Mouse (Mus musculus): ENCODE data around the gene Sgsh.

Sgsh gene

GRCm38 (mm10) chr11:119375425-119375824 is 20.1 kb upstream of the Sgsh start:
- DNase-seq: no peak

- peak; percentile 71 to 82 for DNase-seq
These were observed 8.3 kb upstream of the Sgsh start for GRCm38 (mm10) chr11:119363534-119364145.

DNA sequence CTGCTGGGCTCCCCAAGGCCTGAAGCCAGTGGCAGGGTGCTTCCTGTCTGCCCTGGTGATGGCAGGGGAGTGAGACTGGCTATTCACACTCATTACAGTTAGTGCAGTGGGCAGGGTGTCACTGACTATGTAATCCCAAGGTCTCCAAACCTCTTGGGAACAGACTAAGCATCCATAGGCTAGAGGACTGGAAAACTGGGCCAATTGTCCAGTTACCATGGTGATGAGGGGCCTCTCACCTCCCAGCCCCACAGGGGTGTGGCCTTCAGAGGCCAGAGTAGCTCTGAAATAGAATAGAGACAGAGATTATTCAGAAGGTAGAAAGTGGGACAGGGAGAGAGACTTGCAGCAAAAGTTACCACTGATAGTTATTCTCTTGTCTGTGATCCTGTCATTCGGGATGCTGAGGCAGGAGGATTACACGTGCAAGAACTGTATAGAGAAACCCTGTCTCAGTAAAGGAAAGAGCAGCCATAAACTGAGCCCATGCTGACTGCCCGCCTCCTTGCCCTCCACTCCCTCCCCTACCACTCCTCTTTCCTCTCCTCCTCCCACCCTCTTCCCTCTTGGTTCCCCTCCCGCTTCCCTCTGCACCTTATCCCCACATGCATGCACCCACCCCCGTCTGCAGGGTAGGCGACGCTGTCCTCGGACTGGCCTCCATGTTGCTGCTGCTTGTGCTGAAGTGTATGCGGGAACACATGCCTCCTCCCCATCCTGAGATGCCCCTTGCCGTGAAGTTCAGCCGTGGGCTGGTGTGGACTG is 7.6 kb upstream of the Sgsh start:
- DNase-seq: no peak

GRCm38 (mm10) chr11:119359089-119359488 is 3.8 kb upstream of the Sgsh start:
- DNase-seq: no peak

- DNase-seq: peak; percentile 20 to 39
These were observed 416 bp downstream of the Sgsh start for GRCm38 (mm10) chr11:119354798-119355442.

- peak; percentile 34 to 50 for DNase-seq
These were observed 1.4 kb downstream of the Sgsh start for GRCm38 (mm10) chr11:119353946-119354345.

DNA sequence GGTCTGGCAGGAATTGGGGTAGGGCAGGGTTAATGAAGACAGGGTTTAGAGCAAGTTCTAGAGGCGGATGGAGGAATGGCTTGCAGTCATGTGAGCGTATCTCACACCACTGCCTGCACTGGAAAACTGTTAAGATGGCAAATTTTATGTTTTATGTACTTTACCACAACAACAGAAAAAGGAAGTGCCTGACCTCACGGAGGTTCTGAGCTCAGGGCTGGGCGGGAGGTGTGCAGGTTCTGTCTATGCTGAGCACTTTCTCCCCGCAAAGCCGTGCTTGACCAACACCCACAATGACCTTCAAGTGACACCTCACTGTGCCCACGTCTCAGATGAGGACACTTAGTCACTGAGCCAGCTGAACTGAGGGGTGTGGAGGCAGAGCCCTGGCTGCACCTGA is 3.2 kb downstream of the Sgsh start:
- no peak for DNase-seq

- DNase-seq: no peak
These were observed 8.2 kb downstream of the Sgsh start for GRCm38 (mm10) chr11:119347125-119347524.

GRCm38 (mm10) chr11:119344865-119345264 is 10.5 kb downstream of the Sgsh start:
- no peak for DNase-seq

DNA sequence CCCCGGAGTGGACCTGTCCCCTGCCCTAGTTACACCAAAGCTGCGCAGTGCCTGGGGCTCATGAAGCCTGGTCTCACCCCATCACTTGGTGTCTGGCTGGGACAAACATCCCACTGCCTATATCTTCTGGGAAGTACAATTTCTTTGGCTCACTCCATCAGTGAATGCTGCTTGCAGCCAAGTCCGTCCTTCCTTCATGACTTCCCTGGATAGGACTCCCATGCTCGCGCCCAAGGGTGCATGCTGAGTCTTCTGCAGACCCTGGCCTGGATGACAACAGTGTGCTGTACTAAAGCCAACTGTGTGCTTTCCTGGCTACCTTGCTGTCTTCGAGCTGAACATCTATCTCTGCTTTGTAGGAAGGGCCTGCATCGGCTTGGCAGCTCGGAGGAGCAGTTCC is 11.2 kb downstream of the Sgsh start:
- DNase-seq: no peak

- DNase-seq: peak; percentile 72 to 76
These were observed 15.7 kb downstream of the Sgsh start for GRCm38 (mm10) chr11:119339637-119340036.

GRCm38 (mm10) chr11:119339179-119339578 is 16.2 kb downstream of the Sgsh start:
- no peak for DNase-seq

- no peak for DNase-seq
These were observed 16.9 kb downstream of the Sgsh start for GRCm38 (mm10) chr11:119338271-119339059.

DNA sequence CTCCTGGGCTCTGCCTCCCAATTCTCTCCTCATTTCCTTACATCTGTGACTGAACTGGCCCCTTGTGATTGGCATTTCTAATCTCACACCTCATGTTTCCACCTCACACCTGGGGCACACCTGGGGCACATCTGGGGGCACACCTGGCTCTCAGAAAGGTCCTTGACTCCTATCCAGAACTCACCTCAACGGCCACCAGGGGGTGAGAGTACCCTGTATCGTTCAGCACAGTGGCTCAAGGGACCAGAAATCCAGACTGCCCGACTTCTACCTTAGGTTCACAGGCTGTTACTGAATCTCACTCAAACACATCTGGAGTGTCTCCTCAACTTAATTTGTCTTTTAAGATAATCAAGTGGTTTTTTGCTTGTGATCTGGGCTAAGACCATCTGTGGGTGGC is 23.4 kb downstream of the Sgsh start:
- DNase-seq: no peak

DNA sequence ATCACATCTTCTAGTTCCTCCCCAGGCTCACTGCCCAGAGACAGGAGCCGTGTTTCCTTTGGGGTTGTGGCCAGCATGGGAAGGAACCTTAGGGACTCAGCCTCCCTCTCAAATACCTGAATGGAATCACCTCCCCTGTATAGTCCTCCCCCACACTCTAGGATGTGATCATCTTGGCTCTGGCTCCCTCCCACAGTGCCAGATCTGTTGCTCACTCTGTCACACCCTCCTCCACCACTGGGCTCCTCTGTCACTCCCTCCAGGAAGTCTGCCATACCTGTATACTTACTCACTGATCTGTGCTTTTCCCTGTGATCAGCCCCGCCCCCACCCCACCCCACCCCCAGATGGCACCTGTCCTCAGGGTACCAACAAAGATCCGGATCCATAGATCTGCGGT is 24.7 kb downstream of the Sgsh start:
- DNase-seq: no peak

DNA sequence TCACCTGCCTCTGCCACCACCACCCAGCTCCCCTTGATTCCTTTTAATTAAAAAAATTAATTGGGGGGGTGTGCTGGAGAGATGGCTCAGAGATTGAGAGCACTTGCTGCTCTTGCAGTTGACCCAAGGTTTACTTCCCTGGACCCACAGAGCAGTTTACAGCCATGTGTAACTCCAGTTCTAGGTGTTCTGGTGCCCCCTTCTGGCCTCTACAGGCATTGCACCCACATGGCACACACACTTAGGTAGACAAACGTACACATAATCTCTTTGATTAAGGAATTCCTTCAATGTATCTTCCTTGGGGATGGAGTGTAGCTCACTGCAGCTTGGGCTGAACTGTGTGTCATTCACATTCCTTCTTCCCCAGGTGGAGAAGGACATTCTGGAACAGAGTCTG is 30.3 kb downstream of the Sgsh start:
- no peak for DNase-seq

DNA sequence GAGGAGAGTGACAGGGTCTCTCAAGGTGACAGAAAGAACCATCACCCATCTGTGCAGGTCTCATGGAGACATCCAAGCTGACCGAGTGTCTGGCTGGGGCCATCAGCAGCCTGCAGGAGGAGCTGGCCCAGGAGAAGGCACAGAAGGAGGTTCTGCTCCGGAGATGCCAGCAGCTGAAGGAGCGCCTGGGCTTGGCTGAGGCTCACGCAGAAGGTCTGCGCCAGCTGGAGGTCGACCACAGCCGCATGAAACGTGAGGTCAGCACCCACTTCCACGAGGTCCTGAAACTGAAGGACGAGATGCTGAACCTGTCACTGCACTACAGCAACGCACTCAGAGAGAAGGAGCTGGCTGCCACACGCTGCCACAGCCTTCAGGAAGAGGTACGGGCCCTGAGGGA is 32.8 kb downstream of the Sgsh start:
- peak; percentile 29 to 34 for DNase-seq

DNA sequence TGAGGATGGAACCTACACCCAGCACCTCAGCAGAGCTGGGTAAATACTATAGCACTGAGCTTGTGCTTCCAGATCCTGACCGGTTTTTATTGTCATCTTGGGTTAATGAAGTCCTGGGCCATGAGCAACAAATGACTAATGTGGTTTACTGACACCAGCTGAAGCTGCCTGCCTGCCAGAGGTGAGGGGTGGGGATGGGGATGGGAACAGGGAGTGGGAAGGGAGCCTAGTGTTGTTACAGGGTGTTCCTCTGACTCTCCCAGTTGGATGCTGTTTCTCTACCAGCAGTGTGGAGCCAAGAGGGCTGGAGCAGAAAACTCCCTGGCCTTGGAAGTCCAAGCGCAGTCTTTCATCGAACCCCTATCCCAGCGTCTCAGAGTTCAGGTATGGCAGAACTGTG is 38.6 kb downstream of the Sgsh start:
- no peak for DNase-seq

DNA sequence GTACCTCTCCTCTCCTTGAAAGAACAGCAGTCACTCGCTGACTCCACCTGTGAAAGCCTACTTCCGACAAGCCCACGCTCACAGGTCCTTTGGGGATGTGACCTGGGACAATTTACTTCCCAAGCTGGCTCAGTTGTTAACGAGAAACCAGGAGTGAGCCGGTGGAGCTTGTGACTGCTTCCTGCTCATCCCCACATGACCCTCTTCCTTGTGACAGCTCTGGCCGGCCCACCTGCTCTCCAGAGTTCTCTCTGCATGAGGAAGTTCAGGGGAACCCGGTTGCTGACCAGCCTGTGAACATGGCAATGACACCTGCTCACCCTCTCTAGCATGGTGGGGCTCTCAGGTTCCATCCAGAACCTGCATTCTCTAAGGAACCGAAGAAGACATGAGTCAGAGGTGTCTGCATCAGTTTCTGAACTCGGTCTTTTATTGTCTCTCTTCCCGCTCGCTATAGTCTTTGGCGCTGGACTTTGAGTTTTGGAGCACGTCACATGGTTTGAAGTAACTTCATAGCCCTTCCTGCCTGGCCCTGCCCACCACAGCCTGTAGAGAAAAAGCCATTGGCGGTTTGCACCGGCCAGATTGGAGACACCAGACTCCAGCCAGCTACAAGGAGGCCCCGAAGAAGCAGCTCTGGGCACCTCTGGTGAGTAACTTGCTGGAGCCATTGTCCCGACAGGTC is 40.9 kb downstream of the Sgsh start:
- no peak for DNase-seq

DNA sequence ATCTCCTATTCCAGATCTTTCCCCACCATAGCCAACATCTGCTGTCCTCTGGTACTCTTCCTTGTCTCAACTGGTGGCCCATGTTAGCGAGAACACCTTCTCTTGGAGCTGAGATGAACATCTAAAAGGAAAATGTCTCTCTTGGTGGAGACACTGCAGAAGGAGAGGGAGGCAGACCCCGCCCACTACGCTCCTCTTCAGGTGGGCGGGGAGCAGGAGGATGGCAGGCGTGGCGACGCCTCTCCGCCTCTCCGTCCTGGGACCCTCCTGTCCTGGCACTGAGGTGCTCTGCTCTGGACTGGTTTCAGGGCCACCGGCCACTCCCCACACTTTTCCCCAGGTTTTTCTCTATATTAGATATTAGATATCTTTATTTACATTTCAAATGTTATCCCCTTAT is 44.7 kb downstream of the Sgsh start:
- no peak for DNase-seq

DNA sequence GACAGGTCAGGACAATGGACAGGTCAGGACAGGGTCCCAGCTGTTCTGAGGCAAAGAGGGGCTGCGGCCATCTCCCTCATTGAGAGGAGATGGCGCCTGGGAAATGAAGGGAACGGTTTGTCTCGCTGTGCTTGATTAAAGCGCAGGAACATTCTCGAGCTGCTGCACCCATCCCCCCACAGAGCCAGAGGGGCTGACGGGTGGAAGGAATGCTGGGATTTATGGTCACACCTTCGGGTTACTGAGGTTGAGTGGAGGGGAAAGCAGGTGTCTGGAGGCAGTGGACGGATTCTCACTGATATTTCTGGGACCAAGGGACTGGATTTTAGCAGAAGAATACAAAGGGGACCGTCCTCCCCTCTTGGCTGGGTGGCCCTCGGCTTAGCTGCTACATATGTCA is 47.4 kb downstream of the Sgsh start:
- no peak for DNase-seq

DNA sequence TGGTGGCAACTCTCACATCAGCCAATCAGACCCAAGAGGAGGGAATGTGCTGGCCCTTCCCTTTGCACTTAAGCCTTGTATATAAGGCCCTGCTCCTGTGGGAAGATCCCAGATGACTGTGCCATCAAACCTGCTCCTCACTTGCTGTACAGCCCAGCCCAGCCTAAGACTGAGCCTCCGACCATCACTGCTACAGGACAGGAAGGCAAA is 47.8 kb downstream of the Sgsh start, which contains the start of gene Card14:
Gene Card14 (plus strand): TSS at position 111 of the 210 bp plus-strand sequence.
- DNase-seq: no peak

Measured in cerebellum, adult 18-20 months (tissue).